ENCODE assay signal across 8 mouse cellular contexts in the genomic region with DNA sequence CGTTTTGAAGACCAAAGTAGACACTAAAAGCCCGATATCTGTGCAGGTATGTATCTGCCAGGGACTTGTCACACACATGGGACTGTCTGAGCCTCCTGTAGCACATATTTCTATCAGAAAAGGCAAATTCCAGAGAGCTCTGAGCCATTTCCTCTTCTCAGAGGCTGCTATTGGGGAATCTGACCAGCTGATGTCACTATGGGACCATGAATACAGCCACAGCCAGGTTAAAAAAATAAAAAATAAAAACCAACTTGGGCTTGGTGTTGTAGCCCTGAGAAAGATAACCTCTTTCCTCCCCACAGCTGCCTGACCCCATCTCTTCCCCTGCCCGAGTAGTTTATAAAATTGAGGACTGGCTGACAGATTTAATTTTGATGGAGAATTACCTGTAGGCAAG. TPM values are rescaled to one million over a fixed set of nuclear protein-coding genes. Genes with fewer than 3 reads are reported as not detected.
DNase-seq lines count a peak whose midpoint lies in the region; ATAC-seq and TF ChIP-seq lines count a peak whose summit lies in the region.
"Had no signal": no experiment of that assay in that cellular context is flagged by ENCODE, and none has a peak within 500 bp of the region (broad histone marks: within the 10 kb centered on the region; RNA-seq: fewer than 3 reads in every experiment).

No protein-coding gene starts in this region.

- no peak overlapping the region for H3K4me2 ChIP-seq in kidney, embryonic 15.5 days
- no peak overlapping the region for H3K4me2 ChIP-seq in midbrain, postnatal 0 days (ENCODE audit: low read depth, low read length, poor library complexity, severe bottlenecking)
- H3K4me2 ChIP-seq: embryonic facial prominence, embryonic 13.5 days had no signal

- H3K36me3 ChIP-seq in kidney, embryonic 15.5 days: no peaks in the 10 kb centered on the region
- H3K36me3 ChIP-seq in midbrain, postnatal 0 days (ENCODE audit: insufficient read depth, low read length): no peaks in the 10 kb centered on the region
- H3K36me3 ChIP-seq: embryonic facial prominence, embryonic 13.5 days had no signal

- H3K4me3 ChIP-seq in kidney, embryonic 15.5 days (replicated peaks): no peak overlapping the region
- no peak overlapping the region for H3K4me3 ChIP-seq in cortical plate, adult 2 months (ENCODE audit: insufficient read depth, low read length)
- no peak overlapping the region for H3K4me3 ChIP-seq in midbrain, postnatal 0 days (ENCODE audit: low read depth, low read length)
- H3K4me3 ChIP-seq: embryonic facial prominence, embryonic 13.5 days had no signal

- no peaks in the 10 kb centered on the region for H3K9me3 ChIP-seq in kidney, embryonic 15.5 days (replicated peaks)
- no peaks in the 10 kb centered on the region for H3K9me3 ChIP-seq in midbrain, postnatal 0 days (ENCODE audit: low read length)
- H3K9me3 ChIP-seq: embryonic facial prominence, embryonic 13.5 days had no signal

- peak; percentile 3 for DNase-seq in kidney, adult 18-20 months
- peak; percentile 36 for DNase-seq in Muller cell, postnatal 12 days (ENCODE audit: inconsistent ontology term)
- DNase-seq in layer of hippocampus, adult 18-20 months (ENCODE audit: low spot score in 2 of 2): peak; percentile 19 to 71
- peak; percentile 69 for DNase-seq in midbrain, postnatal 0 days (ENCODE audit: low spot score)

- H3K27ac ChIP-seq in kidney, embryonic 15.5 days: no peak overlapping the region
- H3K27ac ChIP-seq in cortical plate, adult 2 months (ENCODE audit: insufficient read depth, low read length): no peak overlapping the region
- no peak overlapping the region for H3K27ac ChIP-seq in midbrain, postnatal 0 days (ENCODE audit: low read depth, low read length)
- H3K27ac ChIP-seq: embryonic facial prominence, embryonic 13.5 days had no signal

- no peaks in the 10 kb centered on the region for H3K4me1 ChIP-seq in kidney, embryonic 15.5 days
- no peaks in the 10 kb centered on the region for H3K4me1 ChIP-seq in cortical plate, adult 2 months (ENCODE audit: control insufficient read depth, insufficient read depth, low read length)
- no peaks in the 10 kb centered on the region for H3K4me1 ChIP-seq in midbrain, postnatal 0 days (ENCODE audit: insufficient read depth, low read length)
- H3K4me1 ChIP-seq: embryonic facial prominence, embryonic 13.5 days had no signal

- WGBS in kidney, embryonic 15.5 days: 44% methylated on average over 3 of the region's 3 CpGs
- WGBS in midbrain, postnatal 0 days: 53% methylated on average over 3 of the region's 3 CpGs

- ATAC-seq in kidney, embryonic 15.5 days (replicated peaks; ENCODE audit: low FRiP score): no peak
- peak; percentile 60; the same call in 1 of the 2 replicates for ATAC-seq in midbrain, postnatal 0 days (ENCODE audit: low FRiP score)
- no peak for ATAC-seq in megakaryocyte-erythroid progenitor cell, adult 5-6 weeks (replicated peaks; ENCODE audit: low FRiP score, low TSS enrichment, poor library complexity, severe bottlenecking)

- TF ChIP-seq CTCF in cortical plate, adult 2 months (IDR thresholded peaks at IDR 0.05; ENCODE audit: extremely low read depth, insufficient read depth, low read length): peak; percentile 50; the same call in 1 of the 2 replicates
- peak; percentile 84 for TF ChIP-seq CTCF in midbrain, postnatal 0 days (IDR thresholded peaks at IDR 0.05)

- no peak overlapping the region for H3K9ac ChIP-seq in kidney, embryonic 15.5 days
- no peak overlapping the region for H3K9ac ChIP-seq in midbrain, postnatal 0 days (replicated peaks; ENCODE audit: low read length, poor library complexity, severe bottlenecking)
- H3K9ac ChIP-seq: embryonic facial prominence, embryonic 13.5 days had no signal

- H3K27me3 ChIP-seq in kidney, embryonic 15.5 days: no peaks in the 10 kb centered on the region
- no peaks in the 10 kb centered on the region for H3K27me3 ChIP-seq in midbrain, postnatal 0 days (ENCODE audit: insufficient read depth, low read length)
- H3K27me3 ChIP-seq: embryonic facial prominence, embryonic 13.5 days had no signal

- TF ChIP-seq POLR2A in cortical plate, adult 2 months (IDR thresholded peaks at IDR 0.05; ENCODE audit: extremely low read depth, insufficient read depth, low read length): no peak

RNA-seq across cellular contexts. Expression of gene Eef1e1, which starts 31.2 kb away (rescaled TPM):
- polyA plus RNA-seq in kidney, embryonic 15.5 days (2015; fragmentation: Nextera tagmentation; extraction: Ambion mirVana): 53.9 and 55.7 TPM in 2 replicates
- polyA plus RNA-seq in cortical plate, adult 2 months (2012; rRNA removed): 13.8 and 17.5 TPM in 2 replicates
- total RNA-seq in layer of hippocampus, adult 18-20 months (2021): 10 to 100 TPM; 27.9 to 28.9 TPM
- total RNA-seq in midbrain, postnatal 0 days (2014; rRNA removed): 32.2 and 40.6 TPM in 2 replicates
- 108 and 118 TPM in 2 replicates for polyA plus RNA-seq in midbrain, postnatal 0 days (2015; fragmentation: Nextera tagmentation; extraction: Ambion mirVana)
- 80.8 and 96.0 TPM in 2 replicates for total RNA-seq in megakaryocyte-erythroid progenitor cell, adult 5-6 weeks (2014; fragmentation: Nextera tagmentation)
- total RNA-seq in megakaryocyte-erythroid progenitor cell, adult 5-6 weeks (2017): 132 TPM in 2 replicates

RNA-seq across cellular contexts. Expression of gene Bloc1s5, which starts 55.1 kb away (rescaled TPM):
- 20.1 and 20.5 TPM in 2 replicates for polyA plus RNA-seq in kidney, embryonic 15.5 days (2015; fragmentation: Nextera tagmentation; extraction: Ambion mirVana)
- polyA plus RNA-seq in cortical plate, adult 2 months (2012; rRNA removed): 7.1 and 7.2 TPM in 2 replicates
- 1 to 10 TPM; 8.5 to 9.7 TPM for total RNA-seq in layer of hippocampus, adult 18-20 months (2021)
- 8.9 and 20.6 TPM in 2 replicates for total RNA-seq in midbrain, postnatal 0 days (2014; rRNA removed)
- polyA plus RNA-seq in midbrain, postnatal 0 days (2015; fragmentation: Nextera tagmentation; extraction: Ambion mirVana): 18.6 and 23.9 TPM in 2 replicates
- 13.1 and 18.0 TPM in 2 replicates for total RNA-seq in megakaryocyte-erythroid progenitor cell, adult 5-6 weeks (2014; fragmentation: Nextera tagmentation)
- 13.7 and 15.9 TPM in 2 replicates for total RNA-seq in megakaryocyte-erythroid progenitor cell, adult 5-6 weeks (2017)

Comparison
In these comparisons a context has a peak if more than half of its experiments do, and no peak if none do; other contexts are left out.
1. DNase-seq: peak in every context shown above with its lines; median percentile 69 in midbrain, postnatal 0 days; 45 in layer of hippocampus, adult 18-20 months; 36 in Muller cell, postnatal 12 days; 3 in kidney, adult 18-20 months.